Mouse (Mus musculus) heart, postnatal 36 days (tissue): ENCODE data around the gene Clic3. TPM values are rescaled to one million over a fixed set of nuclear protein-coding genes. Genes with fewer than 3 reads are reported as not detected.
A peak's percentile ranks its signal among the peaks of the same experiment; 100 is the strongest.

ENCODE experiments used
- DNase-seq, 2 experiments: peaks; one replicate each; pipeline ENCODE4 v3.0.0; 2021 to 2022
- intact Hi-C: fragments of 180-260 bp; cut with DNase I; formaldehyde crosslinking; loops from one replicate; pipeline ENCODE4 v1.15.1; 2025
- total RNA-seq, 2 experiments: library from RNA; stranded (reverse); gene quantifications; 2 replicates each; pipeline ENCODE4 v1.2.3; 2021

Clic3 gene
- total RNA-seq, 2 experiments from 2014 or later = 1.2 to 1.6 TPM

GRCm38 (mm10) chr2:25436286-25436820 is 20.3 kb upstream of the Clic3 start:
- intact Hi-C loops = no loop called here
- DNase-seq = no peak

- no peak for DNase-seq
- intact Hi-C loops = no loop called here
Measured at GRCm38 (mm10) chr2:25441067-25441466, 15.6 kb upstream of the Clic3 start.

DNA sequence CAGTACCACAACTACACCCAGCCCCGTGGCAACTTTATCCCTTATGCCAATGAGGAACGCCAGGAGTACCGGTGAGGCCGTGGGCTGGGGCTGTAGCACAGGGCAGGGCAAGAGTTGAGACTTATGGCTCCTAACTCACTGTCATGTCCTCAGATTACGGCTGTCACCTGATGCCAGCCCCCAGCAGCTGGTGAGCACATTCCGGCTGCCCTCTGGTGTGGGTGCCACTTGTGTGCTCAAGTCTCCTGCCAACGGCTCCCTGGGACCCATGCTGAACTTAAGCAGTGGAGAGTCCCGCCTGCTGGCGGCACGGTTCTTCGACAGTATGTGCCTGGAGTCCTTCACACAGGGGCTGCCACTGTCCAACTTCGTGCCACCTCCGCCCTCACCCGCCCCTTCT is 14.0 kb upstream of the Clic3 start:
- no peak for DNase-seq
- intact Hi-C loops = no loop called here

GRCm38 (mm10) chr2:25450853-25451647 is 5.6 kb upstream of the Clic3 start:
- DNase-seq = no peak
- intact Hi-C loops = no loop called here

GRCm38 (mm10) chr2:25452951-25453350 is 3.7 kb upstream of the Clic3 start:
- intact Hi-C loops = no loop called here

DNA sequence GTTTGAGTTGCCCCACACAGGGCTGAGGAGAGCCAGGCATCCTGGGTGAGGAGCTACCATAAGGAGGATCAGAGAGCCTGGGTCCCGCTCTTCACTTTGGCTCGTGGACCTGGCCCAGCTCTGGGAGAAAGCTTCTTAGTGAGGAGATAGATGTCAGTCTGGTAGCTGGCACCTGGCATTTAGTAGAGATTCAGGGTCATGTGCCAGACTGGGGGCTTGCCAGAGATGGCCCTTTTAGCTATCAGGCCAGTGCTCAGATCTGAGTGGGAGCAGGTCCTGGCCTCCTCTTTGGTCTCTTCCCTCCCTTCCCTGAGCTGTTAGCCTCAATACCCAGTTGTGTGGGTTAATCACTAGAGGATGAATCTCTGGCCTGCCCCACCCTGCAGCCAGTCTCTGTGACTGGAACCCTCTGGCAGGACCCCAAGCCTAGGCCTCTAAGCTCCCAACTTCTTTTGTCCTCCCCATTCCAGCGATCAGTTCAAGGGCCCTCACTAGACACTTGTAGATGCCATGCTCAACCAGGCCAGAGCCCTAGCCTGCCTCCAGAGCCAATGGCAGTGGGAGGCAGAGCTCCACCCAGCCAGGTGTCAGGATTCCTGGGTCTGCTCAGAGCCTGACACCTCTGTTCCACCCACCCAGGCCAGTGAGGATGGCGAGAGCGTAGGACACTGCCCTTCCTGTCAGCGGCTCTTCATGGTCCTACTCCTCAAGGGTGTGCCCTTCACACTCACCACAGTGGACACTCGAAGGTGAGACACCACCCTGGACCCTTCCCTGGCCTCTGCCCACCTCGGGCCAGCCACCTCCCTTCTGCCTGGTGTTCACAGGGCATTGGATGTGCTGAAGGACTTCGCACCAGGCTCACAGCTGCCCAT is 621 bp downstream of the Clic3 start:
- no peak for DNase-seq
- intact Hi-C loops = no loop called here

More at GRCm38 (mm10) chr2:25452951-25453350, 3.7 kb upstream of the Clic3 start:
- DNase-seq = no peak

DNA sequence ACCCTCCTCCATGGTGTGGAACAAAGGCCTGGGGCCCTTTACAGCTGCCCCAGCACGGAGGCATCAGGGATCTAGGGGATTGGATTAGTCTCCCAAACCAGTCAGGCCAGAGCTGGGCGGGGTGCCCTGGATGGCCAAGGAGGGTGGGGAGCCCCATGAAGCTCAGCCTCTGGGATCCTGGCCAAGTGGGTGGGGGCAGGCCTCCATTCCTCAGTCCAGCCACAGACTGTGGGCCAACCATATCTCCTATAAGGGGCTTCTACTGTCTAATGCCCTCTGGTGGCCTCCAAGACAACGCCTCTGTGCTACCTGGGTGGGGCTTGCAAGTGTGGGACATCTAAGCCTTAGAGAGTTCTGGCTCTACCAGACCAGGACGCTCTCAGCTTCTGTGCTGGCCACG is 2.3 kb downstream of the Clic3 start:
- intact Hi-C loops = no loop called here

GRCm38 (mm10) chr2:25460135-25460534 is 3.5 kb downstream of the Clic3 start:
- DNase-seq = no peak

More for the DNA sequence above, 2.3 kb downstream of the Clic3 start:
- DNase-seq = peak; percentile 40 to 51

GRCm38 (mm10) chr2:25460551-25461309 is 4.1 kb downstream of the Clic3 start, which contains the start of gene Paxx:
Gene Paxx (minus strand): TSS chr2:25461094.
- intact Hi-C loops = loop anchor here (2.0 kb wide), 1 partner anchor 30 kb away; no protein-coding TSS in a partner anchor
- peak; percentile 88 to 90 for DNase-seq

More at GRCm38 (mm10) chr2:25460135-25460534, 3.5 kb downstream of the Clic3 start:
- intact Hi-C loops = loop anchor here (2.0 kb wide), 1 partner anchor 29 kb away; no protein-coding TSS in a partner anchor

GRCm38 (mm10) chr2:25461407-25461806 is 4.8 kb downstream of the Clic3 start:
- intact Hi-C loops = loop anchor here (2.0 kb wide), 1 partner anchor 31 kb away; no protein-coding TSS in a partner anchor

GRCm38 (mm10) chr2:25463630-25464029 is 7.0 kb downstream of the Clic3 start:
- intact Hi-C loops = loop anchor here (2.0 kb wide), 1 partner anchor 37 kb away; the partner anchor contains the start of genes C8g and Fbxw5
- DNase-seq = no peak

More at GRCm38 (mm10) chr2:25461407-25461806, 4.8 kb downstream of the Clic3 start:
- no peak for DNase-seq

- intact Hi-C loops = loop anchor here (2.0 kb wide), 1 partner anchor 36 kb away; the partner anchor contains the start of genes C8g and Fbxw5
- no peak for DNase-seq
Measured at GRCm38 (mm10) chr2:25465256-25465655, 8.6 kb downstream of the Clic3 start.

- intact Hi-C loops = loop anchor here (2.0 kb wide), 1 partner anchor 35 kb away; the partner anchor contains the start of genes C8g and Fbxw5
- DNase-seq = no peak
Measured at GRCm38 (mm10) chr2:25465816-25466635, 9.4 kb downstream of the Clic3 start.

- no peak for DNase-seq
Measured at GRCm38 (mm10) chr2:25467606-25468303, 11.1 kb downstream of the Clic3 start.

GRCm38 (mm10) chr2:25468962-25469915 is 12.6 kb downstream of the Clic3 start:
- peak in 1 of 2 experiments; percentile 42 for DNase-seq

More at GRCm38 (mm10) chr2:25467606-25468303, 11.1 kb downstream of the Clic3 start:
- intact Hi-C loops = no loop called here

GRCm38 (mm10) chr2:25469969-25470368 is 13.3 kb downstream of the Clic3 start, which contains the start of gene Ptgds:
Gene Ptgds (minus strand): TSS chr2:25470046.
- no peak for DNase-seq

More at GRCm38 (mm10) chr2:25468962-25469915, 12.6 kb downstream of the Clic3 start:
- intact Hi-C loops = no loop called here

DNA sequence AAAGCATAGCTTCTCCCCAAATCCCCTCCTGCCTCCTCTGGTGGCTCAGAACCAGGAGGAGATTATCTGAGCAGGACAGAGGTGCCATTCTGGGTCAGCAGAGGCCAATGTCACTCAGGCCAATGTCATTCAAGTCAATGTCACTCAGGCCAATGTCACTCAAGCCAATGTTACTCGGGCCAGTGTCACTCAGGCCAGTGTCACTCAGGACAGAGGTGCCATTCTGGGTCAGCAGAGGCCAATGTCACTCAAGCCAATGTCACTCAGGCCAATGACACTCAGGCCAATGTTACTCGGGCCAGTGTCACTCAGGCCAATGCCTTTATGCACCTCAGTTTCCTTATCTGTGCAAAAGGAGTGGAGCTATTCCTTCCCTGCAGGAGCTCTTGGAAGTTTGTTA is 15.9 kb downstream of the Clic3 start:
- intact Hi-C loops = no loop called here
- no peak for DNase-seq

More at GRCm38 (mm10) chr2:25469969-25470368, 13.3 kb downstream of the Clic3 start, which contains the start of gene Ptgds:
- intact Hi-C loops = no loop called here
